Mouse (Mus musculus): ENCODE results near the gene Fbxl4. TPM values are rescaled to one million over a fixed set of nuclear protein-coding genes. Genes with fewer than 3 reads are reported as not detected.
"Not testable (repeated sequence)": the region's sequence is repeated elsewhere in the genome, so short reads cannot be mapped to it uniquely, and the experiment has no call there.

Gene Fbxl4
- polyA plus RNA-seq (2015; fragmentation: Nextera tagmentation; extraction: Ambion mirVana): 14.0 and 15.5 TPM in 2 replicates

- H3K4me2 ChIP-seq: peak within 1 kb of the TSS; percentile 63
- peak; percentile 96 for ATAC-seq (replicated peaks)
- WGBS: under 1% methylated on average over 49 of the region's 62 CpGs
Measured at GRCm38 (mm10) chr4:22357266-22357930, at the start of gene Fbxl4. Gene Fbxl4, plus strand, starts transcription at chr4:22357543.

DNA sequence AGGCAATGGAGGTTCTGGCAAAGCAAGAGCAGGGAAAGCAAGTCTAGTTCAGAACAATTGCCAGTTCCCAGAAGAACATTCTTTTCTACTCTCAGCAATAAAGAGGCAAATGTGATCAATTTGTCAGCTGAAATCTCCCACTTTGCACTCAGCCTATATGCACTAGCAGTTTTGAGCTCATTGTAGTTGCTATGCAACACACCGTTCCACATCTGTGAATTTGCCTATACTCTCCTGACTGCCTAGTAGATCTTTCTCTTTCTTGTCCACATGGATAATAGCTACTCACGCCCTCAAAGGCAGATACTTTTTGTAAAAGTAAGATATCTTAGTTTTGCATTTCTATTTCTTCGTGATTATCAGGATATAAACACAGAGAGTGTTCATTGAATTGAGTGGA, 42.8 kb upstream of the Fbxl4 start:
- Histone ChIP-seq H3K4me3 (no peak overlapping the region), H3K9me3 (no peaks in the 10 kb centered on the region), H3K4me1 (no peaks in the 10 kb centered on the region), H3K27me3 (replicated peaks) (no peaks in the 10 kb centered on the region), H3K27ac (no peak overlapping the region), H3K9ac (no peak overlapping the region), H3K4me2 (no peak overlapping the region), H3K36me3 (replicated peaks) (no peaks in the 10 kb centered on the region)
- no peak for ATAC-seq (replicated peaks)
- 74% methylated on average over 3 of the region's 3 CpGs for WGBS

More at GRCm38 (mm10) chr4:22357266-22357930, at the start of gene Fbxl4:
- Histone ChIP-seq H3K9me3 (no peaks in the 10 kb centered on the region), H3K36me3 (replicated peaks) (no peaks in the 10 kb centered on the region), H3K9ac (peak within 1 kb of the TSS; percentile 86), H3K27me3 (replicated peaks) (no peaks in the 10 kb centered on the region), H3K27ac (peak within 1 kb of the TSS; percentile 95), H3K4me3 (peak within 1 kb of the TSS; percentile 80), H3K4me1 (peaks cover 13% of the 10 kb centered on the region)

GRCm38 (mm10) chr4:22342816-22343573, 14.3 kb upstream of the Fbxl4 start:
- 73% methylated on average over 8 of the region's 8 CpGs for WGBS
- H3K4me3 ChIP-seq: no peak overlapping the region
- no peak for ATAC-seq (replicated peaks)
- H3K9ac ChIP-seq: no peak overlapping the region
- H3K4me2 ChIP-seq: no peak overlapping the region
- no peaks in the 10 kb centered on the region for H3K9me3 ChIP-seq
- no peak overlapping the region for H3K27ac ChIP-seq
- no peaks in the 10 kb centered on the region for H3K36me3 ChIP-seq (replicated peaks)
- H3K4me1 ChIP-seq: no peaks in the 10 kb centered on the region
- no peaks in the 10 kb centered on the region for H3K27me3 ChIP-seq (replicated peaks)

DNA sequence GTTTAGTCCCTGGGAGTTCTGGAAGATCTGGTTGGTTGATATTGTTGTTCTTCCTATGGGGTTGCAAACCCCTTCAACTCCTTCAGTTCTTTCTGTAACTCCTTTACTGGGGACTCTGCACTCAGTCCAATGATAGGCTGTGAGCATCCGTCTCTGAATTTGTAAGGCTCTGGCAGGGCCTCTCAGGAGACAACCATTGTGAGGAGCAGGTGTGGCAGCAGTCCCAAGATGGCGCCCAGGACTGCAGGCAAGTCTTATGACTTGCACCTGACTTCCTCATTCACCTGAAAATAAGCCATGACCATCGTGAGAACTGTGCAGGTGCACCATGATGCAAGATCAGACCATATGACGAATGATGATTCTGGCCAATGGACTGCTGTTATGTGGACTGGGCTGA, 8.3 kb upstream of the Fbxl4 start:
- ATAC-seq (replicated peaks); H3K9ac ChIP-seq; H3K27me3 ChIP-seq (replicated peaks); H3K9me3 ChIP-seq; H3K4me1 ChIP-seq; H3K4me2 ChIP-seq; H3K27ac ChIP-seq; H3K36me3 ChIP-seq (replicated peaks); H3K4me3 ChIP-seq: not testable (repeated sequence)
- 94% methylated on average over 4 of the region's 4 CpGs for WGBS

DNA sequence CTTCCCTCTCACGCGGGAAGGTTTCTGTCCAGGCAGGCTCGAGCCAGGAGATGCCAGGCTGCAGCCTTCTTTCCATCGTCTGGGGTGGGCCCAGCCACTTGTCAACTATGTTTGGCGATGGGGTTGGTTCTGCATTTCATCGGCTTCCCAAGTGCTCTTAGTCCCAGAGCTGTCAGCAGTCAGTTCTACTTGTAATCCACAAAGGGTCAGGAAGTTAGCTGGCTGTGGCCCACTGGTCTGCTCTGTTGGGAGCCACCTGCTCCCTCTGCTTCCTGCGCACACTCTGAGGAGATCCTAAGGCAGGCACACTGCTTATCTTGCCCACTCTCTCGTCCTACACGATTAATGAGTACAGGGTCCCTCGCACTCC, 573 bp downstream of the Fbxl4 start:
- H3K9ac ChIP-seq: peak overlapping the region; percentile 86
- peak; percentile 62 for ATAC-seq (replicated peaks)
- H3K27ac ChIP-seq: peak overlapping the region; percentile 95
- 6% methylated on average over 10 of the region's 10 CpGs for WGBS
- H3K4me3 ChIP-seq: peak overlapping the region; percentile 80
- no peaks in the 10 kb centered on the region for H3K9me3 ChIP-seq
- H3K27me3 ChIP-seq (replicated peaks): no peaks in the 10 kb centered on the region
- no peaks in the 10 kb centered on the region for H3K36me3 ChIP-seq (replicated peaks)
- H3K4me1 ChIP-seq: peaks cover 13% of the 10 kb centered on the region
- peak overlapping the region; percentile 63 for H3K4me2 ChIP-seq

DNA sequence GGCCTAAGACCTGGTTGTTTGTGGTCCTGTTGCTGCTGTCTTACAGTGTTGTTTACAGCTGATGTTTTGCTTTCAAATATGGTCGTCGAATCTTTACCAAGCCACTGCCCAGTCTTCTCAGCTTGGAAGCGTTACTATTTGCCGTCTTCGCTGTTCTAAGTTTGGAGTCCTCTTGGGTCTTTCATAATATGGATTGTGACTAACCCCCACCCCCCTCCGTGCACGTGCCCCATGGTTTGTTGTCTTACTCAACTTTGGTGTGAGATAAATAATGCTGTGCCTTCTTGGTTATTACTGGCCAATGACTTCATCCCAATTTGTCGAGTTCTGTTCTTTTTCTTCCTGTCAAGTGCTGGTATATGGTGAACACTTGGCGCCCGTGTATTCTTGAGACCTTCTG, 1.1 kb downstream of the Fbxl4 start:
- Histone ChIP-seq H3K4me1 (peaks cover 13% of the 10 kb centered on the region), H3K27ac (no peak overlapping the region), H3K27me3 (replicated peaks) (no peaks in the 10 kb centered on the region), H3K4me3 (peak overlapping the region; percentile 80; the same call in 1 of the 2 replicates), H3K9me3 (no peaks in the 10 kb centered on the region), H3K36me3 (replicated peaks) (no peaks in the 10 kb centered on the region), H3K9ac (0 out of 2 replicates have a peak overlapping the region, but pooled peaks have one; percentile 86), H3K4me2 (peak overlapping the region; percentile 63)
- no peak for ATAC-seq (replicated peaks)
- 91% methylated on average over 10 of the region's 10 CpGs for WGBS

- no peaks in the 10 kb centered on the region for H3K4me1 ChIP-seq
- no peaks in the 10 kb centered on the region for H3K9me3 ChIP-seq
- no peaks in the 10 kb centered on the region for H3K36me3 ChIP-seq (replicated peaks)
- no peak overlapping the region for H3K27ac ChIP-seq
- 53% methylated on average over 5 of the region's 5 CpGs for WGBS
- H3K27me3 ChIP-seq (replicated peaks): no peaks in the 10 kb centered on the region
- no peak overlapping the region for H3K4me2 ChIP-seq
- no peak overlapping the region for H3K9ac ChIP-seq
- H3K4me3 ChIP-seq: no peak overlapping the region
- ATAC-seq (replicated peaks): peak; percentile 80; the same call in 1 of the 2 replicates
Measured at GRCm38 (mm10) chr4:22367368-22367767, 10.0 kb downstream of the Fbxl4 start.

DNA sequence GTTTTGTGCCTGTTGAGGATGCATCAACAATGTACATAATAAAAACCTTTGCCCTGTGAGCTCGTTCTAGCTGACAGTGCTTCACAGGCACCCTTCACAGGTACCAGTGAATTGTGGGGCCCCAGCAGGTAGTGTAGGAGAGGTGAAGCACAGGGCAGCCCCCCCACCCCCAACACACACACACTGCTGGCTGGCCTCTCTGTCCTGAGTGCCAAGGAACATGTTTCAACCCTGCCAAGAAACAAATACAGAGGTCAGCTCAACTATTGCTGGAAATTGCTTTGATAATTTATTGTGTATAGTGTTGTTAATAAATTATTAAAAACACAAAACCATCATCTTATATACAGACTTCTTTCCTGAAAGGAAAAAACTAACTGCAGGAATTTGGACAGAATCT, 21.2 kb downstream of the Fbxl4 start:
- Histone ChIP-seq H3K36me3 (replicated peaks) (no peaks in the 10 kb centered on the region), H3K9me3 (no peaks in the 10 kb centered on the region), H3K4me3 (no peak overlapping the region), H3K27me3 (replicated peaks) (no peaks in the 10 kb centered on the region), H3K27ac (no peak overlapping the region), H3K4me2 (no peak overlapping the region), H3K4me1 (no peaks in the 10 kb centered on the region), H3K9ac (no peak overlapping the region)
- WGBS: 49% methylated on average over 1 of the region's 1 CpGs
- no peak for ATAC-seq (replicated peaks)

DNA sequence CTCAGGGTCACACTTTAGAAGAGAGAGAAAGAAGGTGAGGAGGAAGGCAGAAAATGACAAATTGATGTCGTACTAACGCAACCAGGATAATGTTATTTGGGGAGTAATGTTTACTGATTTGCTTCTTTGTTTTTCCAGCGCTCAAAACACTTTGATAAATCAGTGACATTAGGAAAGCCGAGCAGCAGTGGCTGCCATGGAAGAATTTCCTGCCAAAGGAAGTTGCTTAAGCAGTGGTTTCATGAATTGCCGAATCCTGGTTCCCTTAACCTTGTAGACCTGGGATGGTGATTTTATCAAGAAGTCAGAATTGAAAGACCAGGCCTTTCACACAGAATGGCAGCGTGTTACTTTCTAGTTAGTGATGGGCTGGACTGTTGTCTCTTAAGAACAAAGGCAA, 23.3 kb downstream of the Fbxl4 start:
- no peak overlapping the region for H3K4me3 ChIP-seq
- H3K9ac ChIP-seq: no peak overlapping the region
- WGBS: 83% methylated on average over 6 of the region's 6 CpGs
- no peak for ATAC-seq (replicated peaks)
- no peaks in the 10 kb centered on the region for H3K4me1 ChIP-seq
- H3K9me3 ChIP-seq: no peaks in the 10 kb centered on the region
- H3K4me2 ChIP-seq: no peak overlapping the region
- no peaks in the 10 kb centered on the region for H3K36me3 ChIP-seq (replicated peaks)
- H3K27ac ChIP-seq: no peak overlapping the region
- H3K27me3 ChIP-seq (replicated peaks): no peaks in the 10 kb centered on the region

- H3K4me1 ChIP-seq: no peaks in the 10 kb centered on the region
Measured at GRCm38 (mm10) chr4:22383528-22384265, 26.4 kb downstream of the Fbxl4 start.

DNA sequence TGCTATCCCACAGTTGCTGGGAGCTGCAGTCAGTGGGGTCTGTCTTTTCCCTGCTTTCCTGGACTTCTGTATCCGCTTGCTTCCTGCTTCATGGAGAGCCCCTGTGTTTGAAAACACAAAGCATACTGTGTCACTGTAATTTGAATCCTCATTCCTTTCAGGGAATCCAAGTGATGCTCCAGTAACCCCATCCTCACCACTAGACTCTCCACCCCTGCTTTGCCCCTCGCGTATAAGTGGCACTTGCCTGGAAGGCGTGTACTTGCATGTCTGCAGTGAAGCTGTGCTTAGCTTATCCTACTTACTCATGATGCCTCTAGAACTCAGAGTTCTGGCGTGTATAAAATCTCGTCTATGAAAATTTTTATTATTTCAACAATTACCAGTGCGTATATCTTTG, 32.7 kb downstream of the Fbxl4 start:
- Histone ChIP-seq H3K4me2 (no peak overlapping the region), H3K27ac (no peak overlapping the region), H3K9me3 (no peaks in the 10 kb centered on the region), H3K9ac (no peak overlapping the region), H3K27me3 (replicated peaks) (no peaks in the 10 kb centered on the region), H3K36me3 (replicated peaks) (0 out of 2 replicates have a peak, but pooled peaks cover 2% of the 10 kb centered on the region), H3K4me3 (no peak overlapping the region), H3K4me1 (peaks cover 6% of the 10 kb centered on the region)
- 51% methylated on average over 7 of the region's 7 CpGs for WGBS
- no peak for ATAC-seq (replicated peaks)

More at GRCm38 (mm10) chr4:22383528-22384265, 26.4 kb downstream of the Fbxl4 start:
- Histone ChIP-seq H3K36me3 (replicated peaks) (0 out of 2 replicates have a peak, but pooled peaks cover 2% of the 10 kb centered on the region), H3K27me3 (replicated peaks) (no peaks in the 10 kb centered on the region), H3K27ac (no peak overlapping the region), H3K4me3 (no peak overlapping the region), H3K9me3 (no peaks in the 10 kb centered on the region), H3K9ac (no peak overlapping the region), H3K4me2 (no peak overlapping the region)
- 100% methylated on average over 1 of the region's 1 CpGs for WGBS
- no peak for ATAC-seq (replicated peaks)
